Mouse (Mus musculus) liver, embryonic 15.5 days (tissue): Measurements from ENCODE around the gene Olfr847. TPM values are rescaled to one million over a fixed set of nuclear protein-coding genes. Genes with fewer than 3 reads are reported as not detected.

Source experiments
- ATAC-seq: fragments of 200-750 bp; cut with Nextera tagmentation; 2 replicates; pipeline ENCODE4 v1.8.0; 2017; ENCODE audit warnings: moderate number of reproducible peaks, mild to moderate bottlenecking, moderate library complexity; ENCODE audit not compliant: insufficient read depth
- H3K27ac ChIP-seq: fragments of 300-500 bp; sonication (generic); replicated peaks from 2 replicates; pipeline ENCODE4 v1.5.1; 2015; ENCODE audit warnings: mild to moderate bottlenecking, inconsistent platforms
- H3K27me3 ChIP-seq: fragments of 300-500 bp; sonication (generic); 2 replicates; pipeline ENCODE4 v1.6.1; 2015; ENCODE audit warnings: mild to moderate bottlenecking, inconsistent platforms
- H3K36me3 ChIP-seq: fragments of 300-500 bp; sonication (generic); replicated peaks from 2 replicates; pipeline ENCODE4 v1.6.1; 2015; ENCODE audit warnings: moderate library complexity, mild to moderate bottlenecking, inconsistent platforms
- H3K4me1 ChIP-seq: fragments of 300-500 bp; sonication (generic); replicated peaks from 2 replicates; pipeline ENCODE4 v1.6.1; 2015; ENCODE audit warnings: inconsistent platforms
- H3K4me2 ChIP-seq: fragments of 300-500 bp; sonication (generic); 2 replicates; pipeline ENCODE4 v1.6.1; 2015; ENCODE audit warnings: moderate library complexity, mild to moderate bottlenecking, inconsistent platforms
- H3K4me3 ChIP-seq: fragments of 300-500 bp; sonication (generic); replicated peaks from 2 replicates; pipeline ENCODE4 v1.5.1; 2015; ENCODE audit warnings: mild to moderate bottlenecking, inconsistent platforms
- H3K9ac ChIP-seq: fragments of 300-500 bp; sonication (generic); 2 replicates; pipeline ENCODE4 v1.6.1; 2015; ENCODE audit warnings: moderate library complexity, mild to moderate bottlenecking, inconsistent platforms
- H3K9me3 ChIP-seq: fragments of 300-500 bp; sonication (generic); replicated peaks from 2 replicates; pipeline ENCODE4 v1.6.1; 2016; ENCODE audit warnings: inconsistent platforms
- WGBS: fragments of 180-500 bp; shearing (Covaris S2); methylation state at CpG from one replicate; pipeline ENCODE4 v1.1.7; 2015; ENCODE audit warnings: mixed read lengths; ENCODE audit not compliant: insufficient replicate concordance; 5-methylcytosine and 5-hydroxymethylcytosine counted together
- polyA plus RNA-seq: library from polyadenylated mRNA; unstranded; fragments of >200 nt; fragmentation: Nextera tagmentation; extraction: Ambion mirVana; gene quantifications from 2 replicates; pipeline ENCODE4 v1.2.1, GENCODE M21; 2015

Gene Olfr847
- polyA plus RNA-seq: not detected in 2 replicates

DNA sequence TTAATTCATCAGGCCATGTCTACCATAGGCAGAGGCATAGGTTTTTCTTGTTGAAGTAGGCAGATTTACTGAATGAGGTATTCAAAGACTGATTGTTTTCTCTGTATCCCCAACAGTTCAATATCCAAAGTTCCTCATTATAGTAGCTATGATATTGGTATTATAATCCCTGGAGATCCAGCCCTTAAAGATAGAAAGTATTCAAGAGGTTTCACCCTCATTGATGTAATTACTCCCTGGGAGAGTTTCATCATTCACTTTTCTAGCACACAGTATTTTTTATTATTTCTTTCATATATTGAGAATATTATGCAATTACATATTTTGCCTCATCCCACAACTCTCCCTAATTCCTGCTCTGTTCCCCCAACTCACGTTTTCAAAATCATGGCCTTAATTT lies at the start of gene Olfr847:
Gene Olfr847 (minus strand): TSS at position 101 of the 400 bp plus-strand sequence.
- H3K9ac ChIP-seq: no peak within 1 kb of the TSS
- no peak within 1 kb of the TSS for H3K4me3 ChIP-seq
- H3K27me3 ChIP-seq: no peaks in the 10 kb centered on the region
- H3K9me3 ChIP-seq: no peaks in the 10 kb centered on the region
- no peak for ATAC-seq
- H3K4me1 ChIP-seq: no peaks in the 10 kb centered on the region
- no peak within 1 kb of the TSS for H3K27ac ChIP-seq
- 36% methylated on average over 1 of the region's 1 CpGs for WGBS
- no peaks in the 10 kb centered on the region for H3K36me3 ChIP-seq
- H3K4me2 ChIP-seq: no peak within 1 kb of the TSS

GRCm38 (mm10) chr9:19363905-19364304 lies 14.6 kb downstream of the Olfr847 start, which contains the start of gene Olfr846:
TSS of gene Olfr846 (minus strand) at chr9:19364005.
- no peak within 1 kb of the TSS for H3K4me3 ChIP-seq
- H3K9me3 ChIP-seq: no peaks in the 10 kb centered on the region
- H3K27ac ChIP-seq: no peak within 1 kb of the TSS
- no peak for ATAC-seq
- H3K4me1 ChIP-seq: no peaks in the 10 kb centered on the region
- H3K36me3 ChIP-seq: no peaks in the 10 kb centered on the region
- no peak within 1 kb of the TSS for H3K4me2 ChIP-seq
- H3K9ac ChIP-seq: no peak within 1 kb of the TSS
- no peaks in the 10 kb centered on the region for H3K27me3 ChIP-seq
- 27% methylated on average over 1 of the region's 1 CpGs for WGBS

- Histone ChIP-seq H3K4me3 (no peak within 1 kb of the TSS), H3K4me2 (no peak within 1 kb of the TSS), H3K27ac (no peak within 1 kb of the TSS), H3K27me3 (no peaks in the 10 kb centered on the region), H3K9ac (no peak within 1 kb of the TSS), H3K36me3 (no peaks in the 10 kb centered on the region), H3K9me3 (no peaks in the 10 kb centered on the region), H3K4me1 (no peaks in the 10 kb centered on the region)
- WGBS: 49% methylated on average over 1 of the region's 1 CpGs
- no peak for ATAC-seq
Measured at GRCm38 (mm10) chr9:19336157-19336556, 42.3 kb downstream of the Olfr847 start, which contains the start of gene Olfr845. TSS of gene Olfr845 (plus strand) at chr9:19336457.

Other genes starting within 250 kb of the Olfr847 start
- not detected in 2 replicates for gene Olfr837, start 242.4 kb downstream of the Olfr847 start, polyA plus RNA-seq
- gene Olfr839-ps1, start 201.4 kb downstream of the Olfr847 start, polyA plus RNA-seq: not detected in 2 replicates
- not detected in 2 replicates for gene Olfr843, start 126.7 kb downstream of the Olfr847 start, polyA plus RNA-seq
- gene Olfr844, start 62.3 kb downstream of the Olfr847 start, polyA plus RNA-seq: not detected in 2 replicates
- gene Olfr845, start 42.2 kb downstream of the Olfr847 start, polyA plus RNA-seq: not detected in 2 replicates
- gene Olfr846, start 14.7 kb downstream of the Olfr847 start, polyA plus RNA-seq: not detected in 2 replicates
- gene Olfr849, start 61.6 kb upstream of the Olfr847 start, polyA plus RNA-seq: not detected in 2 replicates
- gene Olfr850, start 99.6 kb upstream of the Olfr847 start, polyA plus RNA-seq: not detected in 2 replicates
- gene Olfr851, start 114.6 kb upstream of the Olfr847 start, polyA plus RNA-seq: not detected in 2 replicates
- gene Olfr853, start 162.4 kb upstream of the Olfr847 start, polyA plus RNA-seq: not detected in 2 replicates
- gene Olfr854, start 188.7 kb upstream of the Olfr847 start, polyA plus RNA-seq: not detected in 2 replicates
- gene Olfr855, start 203.9 kb upstream of the Olfr847 start, polyA plus RNA-seq: not detected in 2 replicates
- gene Zfp317, start 243.4 kb upstream of the Olfr847 start, polyA plus RNA-seq: 7.0 TPM in 2 replicates